Mouse (Mus musculus) urinary bladder, postnatal 0 days (tissue): ENCODE results near the gene Zfp345. TPM values are rescaled to one million over a fixed set of nuclear protein-coding genes. Genes with fewer than 3 reads are reported as not detected.

Experiments
- polyA plus RNA-seq: library from polyadenylated mRNA; unstranded; fragments of >200 nt; fragmentation: Nextera tagmentation; extraction: Ambion mirVana; gene quantifications from 2 replicates; pipeline ENCODE4 v1.2.1, GENCODE M21; 2015

The Zfp345 gene
- polyA plus RNA-seq, result 0.06 and 0.08 TPM in 2 replicates

GRCm38 (mm10) chr2:150484939-150485778, at the start of gene Zfp345:
Gene Zfp345 (minus strand): TSS chr2:150485091.

GRCm38 (mm10) chr2:150451180-150451919, 33.5 kb downstream of the Zfp345 start, which contains the start of gene Zfp442:
Gene Zfp442 (minus strand): TSS chr2:150451486.

Other genes with a start within 250 kb of the Zfp345 start
- 1.8 and 2.7 TPM in 2 replicates for gene Gm21994, start 229.5 kb downstream of the Zfp345 start, polyA plus RNA-seq
- not detected in 2 replicates for gene Gm14124, start 227.6 kb downstream of the Zfp345 start, polyA plus RNA-seq
- 1.6 and 2.4 TPM in 2 replicates for gene Gm10130, start 161.4 kb downstream of the Zfp345 start, polyA plus RNA-seq
- gene 3300002I08Rik, start 122.3 kb downstream of the Zfp345 start, polyA plus RNA-seq, result 3.4 and 3.6 TPM in 2 replicates
- gene Zfp442, start 33.6 kb downstream of the Zfp345 start, polyA plus RNA-seq, result 2.7 and 2.9 TPM in 2 replicates
- 0.25 and 0.27 TPM in 2 replicates for gene Cst7, start 85.3 kb upstream of the Zfp345 start, polyA plus RNA-seq
- gene Apmap, start 123.5 kb upstream of the Zfp345 start, polyA plus RNA-seq, result 28.1 TPM in 2 replicates
- gene Acss1, start 183.4 kb upstream of the Zfp345 start, polyA plus RNA-seq, result 6.2 and 6.3 TPM in 2 replicates
- gene Vsx1, start 204.3 kb upstream of the Zfp345 start, polyA plus RNA-seq, result not detected in 2 replicates